Mouse (Mus musculus) myocyte (in vitro differentiated cells): ENCODE results near the gene Rap1b.

Source experiments
- MAX ChIP-seq: IDR thresholded peaks from one replicate; pipeline ENCODE4 v1.6.1; 2011; ENCODE audit warnings: low read depth, mild to moderate bottlenecking, control low read depth
- POLR2A ChIP-seq: IDR thresholded peaks from one replicate; pipeline ENCODE4 v1.6.1; 2011; ENCODE audit warnings: low read depth, mild to moderate bottlenecking, control low read depth, moderate library complexity; ENCODE audit not compliant: insufficient read length
- POLR2AphosphoS2 ChIP-seq: IDR thresholded peaks from one replicate; pipeline ENCODE4 v1.6.1; 2011; ENCODE audit warnings: low read depth, control low read depth; ENCODE audit not compliant: insufficient read length

DNA sequence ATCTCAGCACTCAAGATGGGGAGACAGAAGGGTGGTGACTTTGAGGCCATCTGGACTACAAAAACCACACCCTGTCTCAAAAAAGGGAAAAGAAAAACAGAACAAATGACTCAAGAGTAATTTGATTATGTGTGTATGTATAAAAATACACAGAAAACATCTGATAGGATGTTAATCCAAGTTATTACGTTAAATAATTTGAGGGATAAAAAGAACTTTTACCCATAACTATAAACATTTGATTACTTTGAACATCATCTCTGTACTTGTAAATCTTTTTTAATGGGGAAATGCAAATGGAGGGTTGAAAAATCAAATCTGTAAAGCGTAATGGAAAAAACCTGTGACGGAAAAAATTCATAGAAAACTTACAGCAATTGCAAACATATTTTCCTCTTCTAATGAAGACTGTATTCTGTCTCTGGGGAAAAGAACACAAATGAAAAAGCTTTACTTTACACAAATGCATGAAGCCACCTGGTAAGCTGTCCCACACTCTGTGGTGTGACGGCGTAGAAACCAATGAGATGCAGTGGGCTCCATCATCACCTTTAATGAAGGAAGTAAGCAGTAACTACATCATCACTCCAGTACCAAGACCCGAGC, 65.4 kb downstream of the Rap1b start:
- TF ChIP-seq POLR2AphosphoS2, result no peak
- no peak for TF ChIP-seq POLR2A
- TF ChIP-seq MAX, result no peak
